10 mouse cellular contexts compared by ENCODE assay signal in genomic region chr6:88131521-88131920, GRCm38 (mm10). TPM values are rescaled to one million over a fixed set of nuclear protein-coding genes. Genes with fewer than 3 reads are reported as not detected.
DNase-seq lines count a peak whose midpoint lies in the region; ATAC-seq and TF ChIP-seq lines count a peak whose summit lies in the region.
"Had no signal": no experiment of that assay in that cellular context is flagged by ENCODE, and none has a peak within 500 bp of the region (broad histone marks: within the 10 kb centered on the region; RNA-seq: fewer than 3 reads in every experiment).

No protein-coding gene starts in this region.

- peak overlapping the region; percentile 21; the same call in 1 of the 2 replicates for H3K4me2 ChIP-seq in kidney, embryonic 16.5 days (replicated peaks; ENCODE audit: low read depth, low read length)
- peak overlapping the region; percentile 51 for H3K4me2 ChIP-seq in forebrain, embryonic 12.5 days
- H3K4me2 ChIP-seq in forebrain, postnatal 0 days (ENCODE audit: low read depth), result peak overlapping the region; percentile 39; the same call in 1 of the 2 replicates
- H3K4me2 ChIP-seq in midbrain, embryonic 12.5 days (replicated peaks), result peak overlapping the region; percentile 48

- H3K27ac ChIP-seq in kidney, embryonic 16.5 days (ENCODE audit: low read length), result no peak overlapping the region
- peak overlapping the region; percentile 56; the same call in 1 of the 2 replicates for H3K27ac ChIP-seq in forebrain, embryonic 12.5 days
- H3K27ac ChIP-seq in forebrain, postnatal 0 days (ENCODE audit: low read depth, low read length), result no peak overlapping the region
- peak overlapping the region; percentile 74 for H3K27ac ChIP-seq in midbrain, embryonic 12.5 days (replicated peaks)

- 33% methylated on average over 5 of the region's 5 CpGs for WGBS in kidney, embryonic 16.5 days
- WGBS in forebrain, embryonic 12.5 days, result 28% methylated on average over 5 of the region's 5 CpGs
- 16% methylated on average over 5 of the region's 5 CpGs for WGBS in forebrain, postnatal 0 days
- 28% methylated on average over 5 of the region's 5 CpGs for WGBS in midbrain, embryonic 12.5 days

- H3K9me3 ChIP-seq in kidney, embryonic 16.5 days (ENCODE audit: low read length), result no peaks in the 10 kb centered on the region
- H3K9me3 ChIP-seq in forebrain, embryonic 12.5 days, result no peaks in the 10 kb centered on the region
- no peaks in the 10 kb centered on the region for H3K9me3 ChIP-seq in forebrain, postnatal 0 days (ENCODE audit: low read length)
- no peaks in the 10 kb centered on the region for H3K9me3 ChIP-seq in midbrain, embryonic 12.5 days

- no peaks in the 10 kb centered on the region for H3K27me3 ChIP-seq in kidney, embryonic 16.5 days (ENCODE audit: insufficient read depth, low read length)
- peaks cover 23% of the 10 kb centered on the region for H3K27me3 ChIP-seq in forebrain, embryonic 12.5 days
- no peaks in the 10 kb centered on the region for H3K27me3 ChIP-seq in forebrain, postnatal 0 days (ENCODE audit: insufficient read depth, low read length)
- peaks cover 22% of the 10 kb centered on the region for H3K27me3 ChIP-seq in midbrain, embryonic 12.5 days

- peaks cover 18% of the 10 kb centered on the region for H3K4me1 ChIP-seq in kidney, embryonic 16.5 days (ENCODE audit: insufficient read depth, low read length)
- H3K4me1 ChIP-seq in forebrain, embryonic 12.5 days, result peaks cover 32% of the 10 kb centered on the region
- peaks cover 4% of the 10 kb centered on the region; the same call in 1 of the 2 replicates for H3K4me1 ChIP-seq in forebrain, postnatal 0 days (ENCODE audit: insufficient read depth)
- H3K4me1 ChIP-seq in midbrain, embryonic 12.5 days, result peaks cover 24% of the 10 kb centered on the region

- ATAC-seq in kidney, embryonic 16.5 days (ENCODE audit: low FRiP score, low TSS enrichment), result no peak
- ATAC-seq in forebrain, embryonic 12.5 days (ENCODE audit: low FRiP score), result no peak
- ATAC-seq in forebrain, postnatal 0 days, result no peak
- peak; percentile 23; the same call in 1 of the 2 replicates for ATAC-seq in midbrain, embryonic 12.5 days (ENCODE audit: low FRiP score, low read depth)

- no peak overlapping the region for H3K4me3 ChIP-seq in kidney, embryonic 16.5 days (ENCODE audit: low read length)
- H3K4me3 ChIP-seq in forebrain, embryonic 12.5 days (replicated peaks), result no peak overlapping the region
- H3K4me3 ChIP-seq in forebrain, postnatal 0 days (ENCODE audit: low read depth, low read length), result no peak overlapping the region
- no peak overlapping the region for H3K4me3 ChIP-seq in midbrain, embryonic 12.5 days

- H3K36me3 ChIP-seq in kidney, embryonic 16.5 days (ENCODE audit: insufficient read depth, low read length), result no peaks in the 10 kb centered on the region
- H3K36me3 ChIP-seq in forebrain, embryonic 12.5 days (replicated peaks), result no peaks in the 10 kb centered on the region
- H3K36me3 ChIP-seq in forebrain, postnatal 0 days (ENCODE audit: insufficient read depth), result no peaks in the 10 kb centered on the region
- no peaks in the 10 kb centered on the region for H3K36me3 ChIP-seq in midbrain, embryonic 12.5 days

- no peak overlapping the region for H3K9ac ChIP-seq in kidney, embryonic 16.5 days (replicated peaks; ENCODE audit: low read length)
- no peak overlapping the region for H3K9ac ChIP-seq in forebrain, embryonic 12.5 days
- H3K9ac ChIP-seq in forebrain, postnatal 0 days, result no peak overlapping the region
- H3K9ac ChIP-seq in midbrain, embryonic 12.5 days (replicated peaks), result 0 out of 2 replicates have a peak overlapping the region, but pooled peaks have one; percentile 5

- TF ChIP-seq CTCF in forebrain, postnatal 0 days (IDR thresholded peaks at IDR 0.05; ENCODE audit: low read depth), result no peak

- DNase-seq in kidney, postnatal 36 days, result no peak
- DNase-seq in forebrain, postnatal 0 days, result no peak
- DNase-seq in B cell, adult 2 months, result no peak
- DNase-seq in c-Kit-positive CD71-positive TER-119-positive erythroid progenitor cells, embryonic 14.5 days (ENCODE audit: low spot score), result no peak
- DNase-seq: adrenal gland, postnatal 25 days; cerebellum, adult 11-12 months; kidney, adult 2 months had no signal

RNA-seq across cellular contexts. Expression of gene Rpn1, which starts 47.2 kb away (rescaled TPM):
- polyA plus RNA-seq in kidney, embryonic 16.5 days (2015; fragmentation: Nextera tagmentation; extraction: Ambion mirVana), result 457 and 473 TPM in 2 replicates
- polyA plus RNA-seq in forebrain, embryonic 12.5 days (2016; fragmentation: Nextera tagmentation; extraction: Ambion mirVana), result 238 and 258 TPM in 2 replicates
- 156 and 192 TPM in 2 replicates for total RNA-seq in forebrain, postnatal 0 days (2014; rRNA removed)
- 242 and 248 TPM in 2 replicates for polyA plus RNA-seq in forebrain, postnatal 0 days (2015; fragmentation: Nextera tagmentation; extraction: Ambion mirVana)
- 242 and 256 TPM in 2 replicates for polyA plus RNA-seq in midbrain, embryonic 12.5 days (2016; fragmentation: Nextera tagmentation; extraction: Ambion mirVana)

Comparison
In these comparisons a context has a peak if more than half of its experiments do, and no peak if none do; other contexts are left out.
1. H3K27ac ChIP-seq: peak in forebrain, embryonic 12.5 days (single experiment) and midbrain, embryonic 12.5 days (single experiment); none in kidney, embryonic 16.5 days (single experiment) and forebrain, postnatal 0 days (single experiment).
2. Peak in every context shown above with its lines, with median percentiles within 50 percentile points of each other: H3K4me2 ChIP-seq.